9 mouse cellular contexts compared by ENCODE assay signal in genomic region chr17:46287678-46288095, GRCm38 (mm10). TPM values are rescaled to one million over a fixed set of nuclear protein-coding genes. Genes with fewer than 3 reads are reported as not detected.
DNase-seq lines count a peak whose midpoint lies in the region; ATAC-seq and TF ChIP-seq lines count a peak whose summit lies in the region.
"Had no signal": no experiment of that assay in that cellular context is flagged by ENCODE, and none has a peak within 500 bp of the region (broad histone marks: within the 10 kb centered on the region; RNA-seq: fewer than 3 reads in every experiment).

No protein-coding gene starts in this region.

- peaks cover 10% of the 10 kb centered on the region; the same call in 1 of the 2 replicates for H3K4me1 ChIP-seq in lung, embryonic 14.5 days (ENCODE audit: insufficient read depth)
- no peaks in the 10 kb centered on the region for H3K4me1 ChIP-seq in lung, adult 2 months (ENCODE audit: control insufficient read depth, insufficient read depth, low read length)
- peaks cover 16% of the 10 kb centered on the region for H3K4me1 ChIP-seq in intestine, embryonic 14.5 days (replicated peaks; ENCODE audit: control insufficient read depth, insufficient read depth, low read length)

- WGBS in lung, embryonic 14.5 days: 54% methylated on average over 11 of the region's 11 CpGs
- WGBS in lung, adult 2 months: 24% methylated on average over 11 of the region's 11 CpGs
- 59% methylated on average over 11 of the region's 11 CpGs for WGBS in intestine, embryonic 14.5 days

- TF ChIP-seq POLR2A in lung, adult 2 months (IDR thresholded peaks at IDR 0.05; ENCODE audit: borderline replicate concordance, extremely low read depth, low read depth, low read length): no peak

- H3K4me2 ChIP-seq in lung, embryonic 14.5 days: 0 out of 2 replicates have a peak overlapping the region, but pooled peaks have one; percentile 15
- 0 out of 2 replicates have a peak overlapping the region, but pooled peaks have one; percentile 12 for H3K4me2 ChIP-seq in intestine, embryonic 14.5 days (ENCODE audit: low read length)

- TF ChIP-seq CTCF in lung, embryonic 14.5 days (IDR thresholded peaks at IDR 0.05; ENCODE audit: low read depth): no peak
- no peak for TF ChIP-seq CTCF in lung, adult 2 months (IDR thresholded peaks at IDR 0.05; ENCODE audit: insufficient read depth, low read length)

- H3K27ac ChIP-seq in lung, embryonic 14.5 days (ENCODE audit: low read depth): no peak overlapping the region; the same call in 1 of the 2 replicates
- H3K27ac ChIP-seq in intestine, embryonic 14.5 days (ENCODE audit: low read depth): peak overlapping the region; percentile 39; the same call in 1 of the 2 replicates

- DNase-seq in lung, embryonic 14.5 days: peak; percentile 84
- no peak for DNase-seq in lung, adult 2 months
- peak; percentile 49 to 80 for DNase-seq in gastrocnemius, postnatal 4 days (ENCODE audit: low spot score in 2 of 2)
- DNase-seq in intestine, embryonic 14.5 days (ENCODE audit: low spot score): peak; percentile 64
- DNase-seq in lung, postnatal 10 days: peak; percentile 86
- DNase-seq in right cerebral cortex, postnatal 4 days: no peak
- no peak for DNase-seq in right cerebral cortex, postnatal 14 days

- no peaks in the 10 kb centered on the region for H3K27me3 ChIP-seq in lung, embryonic 14.5 days (ENCODE audit: insufficient read depth, low read length)
- no peaks in the 10 kb centered on the region; the same call in 1 of the 2 replicates for H3K27me3 ChIP-seq in intestine, embryonic 14.5 days (replicated peaks; ENCODE audit: control insufficient read depth, insufficient read depth, low read length)

- no peak overlapping the region for H3K4me3 ChIP-seq in lung, embryonic 14.5 days (ENCODE audit: low read depth, low read length)
- H3K4me3 ChIP-seq in lung, adult 2 months (replicated peaks; ENCODE audit: extremely low read depth, low read depth, low read length): no peak overlapping the region
- no peak overlapping the region for H3K4me3 ChIP-seq in intestine, embryonic 14.5 days (ENCODE audit: low read depth, low read length)

- ATAC-seq in lung, embryonic 14.5 days (ENCODE audit: insufficient read depth): peak; percentile 57
- ATAC-seq in intestine, embryonic 14.5 days (replicated peaks; ENCODE audit: low FRiP score, low TSS enrichment, low read depth): peak; percentile 69
- no peak for ATAC-seq in activated CD4-positive, CD25-positive, alpha-beta regulatory T cell, adult 4 months
- ATAC-seq: Patski had no signal

- H3K9ac ChIP-seq in lung, embryonic 14.5 days: peak overlapping the region; percentile 16; the same call in 1 of the 2 replicates
- no peak overlapping the region for H3K9ac ChIP-seq in intestine, embryonic 14.5 days (ENCODE audit: low read length)

- no peaks in the 10 kb centered on the region for H3K9me3 ChIP-seq in lung, embryonic 14.5 days (ENCODE audit: low read depth, low read length)
- no peaks in the 10 kb centered on the region for H3K9me3 ChIP-seq in intestine, embryonic 14.5 days (ENCODE audit: control insufficient read depth, low read length)

- no peaks in the 10 kb centered on the region for H3K36me3 ChIP-seq in lung, embryonic 14.5 days (ENCODE audit: insufficient read depth)
- H3K36me3 ChIP-seq in intestine, embryonic 14.5 days (ENCODE audit: control insufficient read depth, insufficient read depth, low read length): no peaks in the 10 kb centered on the region

RNA-seq across cellular contexts. Expression of gene Tjap1, which starts 4.9 kb away (rescaled TPM):
- polyA plus RNA-seq in lung, embryonic 14.5 days (2014; fragmentation: Nextera tagmentation; extraction: Ambion mirVana): 39.1 and 43.2 TPM in 2 replicates
- 45.2 TPM in 2 replicates for polyA plus RNA-seq in lung, adult 2 months (2012; rRNA removed)
- total RNA-seq in gastrocnemius, postnatal 4 days (2021): 10 to 100 TPM; 79.8 to 90.9 TPM
- 32.4 and 35.7 TPM in 2 replicates for polyA plus RNA-seq in intestine, embryonic 14.5 days (2014; fragmentation: Nextera tagmentation; extraction: Ambion mirVana)
- 10 to 100 TPM; 22.5 to 24.1 TPM for polyA plus RNA-seq in activated CD4-positive, CD25-positive, alpha-beta regulatory T cell, adult 4 months (2017; shearing (Covaris generic))

RNA-seq across cellular contexts. Expression of gene Dlk2, which starts 9.5 kb away (rescaled TPM):
- 0.38 and 0.46 TPM in 2 replicates for polyA plus RNA-seq in lung, embryonic 14.5 days (2014; fragmentation: Nextera tagmentation; extraction: Ambion mirVana)
- polyA plus RNA-seq in lung, adult 2 months (2012; rRNA removed): 0.54 and 3.1 TPM in 2 replicates
- 1 to 10 TPM; 1.2 to 1.5 TPM for total RNA-seq in gastrocnemius, postnatal 4 days (2021)
- polyA plus RNA-seq in intestine, embryonic 14.5 days (2014; fragmentation: Nextera tagmentation; extraction: Ambion mirVana): 0.19 and 0.58 TPM in 2 replicates
- not detected for polyA plus RNA-seq in activated CD4-positive, CD25-positive, alpha-beta regulatory T cell, adult 4 months (2017; shearing (Covaris generic))

RNA-seq across cellular contexts. Expression of gene Lrrc73, which starts 34.4 kb away (rescaled TPM):
- 0.54 and 0.76 TPM in 2 replicates for polyA plus RNA-seq in lung, embryonic 14.5 days (2014; fragmentation: Nextera tagmentation; extraction: Ambion mirVana)
- polyA plus RNA-seq in lung, adult 2 months (2012; rRNA removed): 6.8 TPM in 2 replicates
- 1 to 10 TPM in 1 of 2 experiments, under 1 TPM in 1; 0.73 to 1.1 TPM for total RNA-seq in gastrocnemius, postnatal 4 days (2021)
- 0.55 and 0.65 TPM in 2 replicates for polyA plus RNA-seq in intestine, embryonic 14.5 days (2014; fragmentation: Nextera tagmentation; extraction: Ambion mirVana)
- under 1 TPM in 1 of 2 experiments, not detected in 1; 0.42 TPM for polyA plus RNA-seq in activated CD4-positive, CD25-positive, alpha-beta regulatory T cell, adult 4 months (2017; shearing (Covaris generic))

RNA-seq across cellular contexts. Expression of gene Yipf3, which starts 39.8 kb away (rescaled TPM):
- polyA plus RNA-seq in lung, embryonic 14.5 days (2014; fragmentation: Nextera tagmentation; extraction: Ambion mirVana): 91.2 and 102 TPM in 2 replicates
- 208 and 209 TPM in 2 replicates for polyA plus RNA-seq in lung, adult 2 months (2012; rRNA removed)
- total RNA-seq in gastrocnemius, postnatal 4 days (2021): 10 to 100 TPM; 76.8 to 81.5 TPM
- polyA plus RNA-seq in intestine, embryonic 14.5 days (2014; fragmentation: Nextera tagmentation; extraction: Ambion mirVana): 102 and 112 TPM in 2 replicates
- polyA plus RNA-seq in activated CD4-positive, CD25-positive, alpha-beta regulatory T cell, adult 4 months (2017; shearing (Covaris generic)): 10 to 100 TPM; 56.0 to 56.2 TPM

RNA-seq across cellular contexts. Expression of gene Polr1c, which starts 39.8 kb away (rescaled TPM):
- polyA plus RNA-seq in lung, embryonic 14.5 days (2014; fragmentation: Nextera tagmentation; extraction: Ambion mirVana): 92.0 and 96.0 TPM in 2 replicates
- polyA plus RNA-seq in lung, adult 2 months (2012; rRNA removed): 35.9 and 39.5 TPM in 2 replicates
- 10 to 100 TPM; 35.1 to 35.6 TPM for total RNA-seq in gastrocnemius, postnatal 4 days (2021)
- polyA plus RNA-seq in intestine, embryonic 14.5 days (2014; fragmentation: Nextera tagmentation; extraction: Ambion mirVana): 93.7 and 96.4 TPM in 2 replicates
- polyA plus RNA-seq in activated CD4-positive, CD25-positive, alpha-beta regulatory T cell, adult 4 months (2017; shearing (Covaris generic)): 100 to 1,000 TPM in 1 of 2 experiments, 10 to 100 TPM in 1; 86.1 to 118 TPM

Comparison
In these comparisons a context has a peak if more than half of its experiments do, and no peak if none do; other contexts are left out.
1. DNase-seq: peak in lung, embryonic 14.5 days (single experiment), gastrocnemius, postnatal 4 days (2 of 2), intestine, embryonic 14.5 days (single experiment) and lung, postnatal 10 days (single experiment); none in lung, adult 2 months (single experiment), right cerebral cortex, postnatal 4 days (single experiment) and right cerebral cortex, postnatal 14 days (single experiment).